Mouse (Mus musculus) C2C12 (cell line): ENCODE data around the gene Zfp579. TPM values are rescaled to one million over a fixed set of nuclear protein-coding genes. Genes with fewer than 3 reads are reported as not detected.

Experiments
- H3K27me3 ChIP-seq: one replicate; pipeline ENCODE4 v1.6.1; 2011; ENCODE audit not compliant: control insufficient read depth, insufficient read depth, insufficient read length
- H3K36me3 ChIP-seq: one replicate; pipeline ENCODE4 v1.6.1; 2011; ENCODE audit not compliant: control insufficient read depth, insufficient read depth
- H3K4me3 ChIP-seq: one replicate; pipeline ENCODE4 v1.5.1; 2011; ENCODE audit warnings: mild to moderate bottlenecking, control low read depth; ENCODE audit not compliant: poor library complexity, insufficient read depth, severe bottlenecking
- H3K79me2 ChIP-seq: one replicate; pipeline ENCODE4 v1.6.1; 2011; ENCODE audit not compliant: control insufficient read depth, insufficient read depth
- H3K79me3 ChIP-seq: one replicate; pipeline ENCODE4 v1.6.1; 2011; ENCODE audit warnings: low read depth, control low read depth
- H3ac ChIP-seq: one replicate; pipeline ENCODE3; 2011; ENCODE audit warnings: low read depth; ENCODE audit not compliant: control insufficient read depth, insufficient read length
- CEBPB ChIP-seq: IDR thresholded peaks from one replicate; pipeline ENCODE4 v1.6.1; 2011; ENCODE audit warnings: low read depth, mild to moderate bottlenecking, control low read depth, moderate library complexity
- CTCF ChIP-seq: IDR thresholded peaks from one replicate; pipeline ENCODE4 v1.5.1; 2011; ENCODE audit not compliant: control insufficient read depth, insufficient read depth, insufficient read length
- FOSL1 ChIP-seq: IDR thresholded peaks from one replicate; pipeline ENCODE4 v1.8.0; 2011; ENCODE audit warnings: mild to moderate bottlenecking, low read length; ENCODE audit not compliant: poor library complexity, insufficient read depth, severe bottlenecking
- MAX ChIP-seq: IDR thresholded peaks from one replicate; pipeline ENCODE4 v1.6.1; 2011; ENCODE audit warnings: mild to moderate bottlenecking, control low read depth
- MYOD1 ChIP-seq: IDR thresholded peaks from one replicate; pipeline ENCODE4 v1.6.1; 2011; ENCODE audit warnings: low read depth; ENCODE audit not compliant: control insufficient read depth, insufficient read length
- MYOG ChIP-seq: IDR thresholded peaks from one replicate; pipeline ENCODE4 v1.6.1; 2011; ENCODE audit not compliant: control insufficient read depth, insufficient read length; ENCODE audit errors: extremely low read depth
- USF1 ChIP-seq: IDR thresholded peaks from one replicate; pipeline ENCODE4 v1.6.1; 2011; ENCODE audit warnings: low read depth, mild to moderate bottlenecking, control low read depth, moderate library complexity
- polyA plus RNA-seq: library from polyadenylated mRNA; unstranded; fragments of >200 nt; fragmentation: generic; extraction: Trizol; gene quantifications from one replicate; pipeline ENCODE4 v1.2.1, GENCODE M21; 2012; ENCODE audit warnings: missing spikeins

The Zfp579 gene
- polyA plus RNA-seq, 1 experiment, result 10.1 TPM

GRCm38 (mm10) chr7:4950561-4951342 is 45.2 kb downstream of the Zfp579 start:
- no peaks in the 10 kb centered on the region for H3K79me3 ChIP-seq
- no peaks in the 10 kb centered on the region for H3K79me2 ChIP-seq
- H3K27me3 ChIP-seq, result peaks cover 15% of the 10 kb centered on the region
- H3K4me3 ChIP-seq, result no peak overlapping the region
- TF ChIP-seq FOSL1 (no peak), MYOD1 (no peak), CEBPB (no peak), MAX (no peak), MYOG (no peak), USF1 (no peak), CTCF (no peak)
- no peaks in the 10 kb centered on the region for H3K36me3 ChIP-seq
- no peak overlapping the region for H3ac ChIP-seq

- no peaks in the 10 kb centered on the region for H3K36me3 ChIP-seq
- no peaks in the 10 kb centered on the region for H3K79me3 ChIP-seq
- no peaks in the 10 kb centered on the region for H3K79me2 ChIP-seq
- peaks cover 6% of the 10 kb centered on the region for H3K27me3 ChIP-seq
- H3ac ChIP-seq, result no peak overlapping the region
- no peak overlapping the region for H3K4me3 ChIP-seq
- TF ChIP-seq CEBPB, result no peak
- TF ChIP-seq MAX, result no peak
- TF ChIP-seq CTCF, result no peak
- TF ChIP-seq MYOG, result no peak
- TF ChIP-seq USF1, result no peak
- no peak for TF ChIP-seq MYOD1
- TF ChIP-seq FOSL1, result no peak
Observed at GRCm38 (mm10) chr7:4948386-4948785, 47.6 kb downstream of the Zfp579 start.

GRCm38 (mm10) chr7:4947855-4948254 is 48.1 kb downstream of the Zfp579 start:
- no peaks in the 10 kb centered on the region for H3K79me2 ChIP-seq
- no peaks in the 10 kb centered on the region for H3K79me3 ChIP-seq
- H3K4me3 ChIP-seq, result no peak overlapping the region
- H3K36me3 ChIP-seq, result no peaks in the 10 kb centered on the region
- H3ac ChIP-seq, result no peak overlapping the region
- TF ChIP-seq CTCF (no peak), MYOG (no peak), MYOD1 (no peak), USF1 (no peak), CEBPB (no peak), FOSL1 (no peak)
- peaks cover 6% of the 10 kb centered on the region for H3K27me3 ChIP-seq

- no peaks in the 10 kb centered on the region for H3K79me3 ChIP-seq
- peaks cover 6% of the 10 kb centered on the region for H3K27me3 ChIP-seq
- TF ChIP-seq USF1 (no peak), CTCF (peak; percentile 79)
- no peaks in the 10 kb centered on the region for H3K79me2 ChIP-seq
- no peak overlapping the region for H3ac ChIP-seq
- no peak overlapping the region for H3K4me3 ChIP-seq
- no peaks in the 10 kb centered on the region for H3K36me3 ChIP-seq
Observed at GRCm38 (mm10) chr7:4943223-4943815, 52.6 kb downstream of the Zfp579 start.

- Histone ChIP-seq H3K27me3 (peaks cover 2% of the 10 kb centered on the region), H3K36me3 (no peaks in the 10 kb centered on the region), H3K4me3 (no peak overlapping the region), H3K79me2 (no peaks in the 10 kb centered on the region), H3ac (no peak overlapping the region), H3K79me3 (no peaks in the 10 kb centered on the region)
- TF ChIP-seq MYOG (no peak), FOSL1 (no peak), MAX (no peak), CEBPB (no peak), CTCF (no peak), USF1 (no peak), MYOD1 (no peak)
Observed at GRCm38 (mm10) chr7:4942673-4943072, 53.3 kb downstream of the Zfp579 start.

GRCm38 (mm10) chr7:4940068-4940479 is 55.9 kb downstream of the Zfp579 start:
- Histone ChIP-seq H3K79me3 (no peaks in the 10 kb centered on the region), H3K4me3 (no peak overlapping the region), H3ac (no peak overlapping the region), H3K36me3 (no peaks in the 10 kb centered on the region), H3K27me3 (no peaks in the 10 kb centered on the region), H3K79me2 (no peaks in the 10 kb centered on the region)
- peak; percentile 63 for TF ChIP-seq CTCF
- TF ChIP-seq CEBPB, result no peak
- TF ChIP-seq MYOG, result no peak
- TF ChIP-seq MAX, result no peak
- TF ChIP-seq FOSL1, result no peak
- no peak for TF ChIP-seq USF1
- TF ChIP-seq MYOD1, result no peak
